Mouse (Mus musculus) c-Kit-positive CD71-positive TER-119-negative erythroid progenitor cells, embryonic 14.5 days (primary cell): ENCODE measurements around the gene Retreg3.
"Not testable (repeated sequence)": the region's sequence is repeated elsewhere in the genome, so short reads cannot be mapped to it uniquely, and the experiment has no call there.

Source experiments
- DNase-seq: peaks from one replicate; pipeline ENCODE4 v3.0.0-alpha.2; 2013; ENCODE audit warnings: low read depth

Retreg3 gene

GRCm38 (mm10) chr11:101119761-101120544 is at the start of gene Retreg3, which contains the start of gene Tubg1:
Gene Retreg3, minus strand, starts transcription at chr11:101119893.
Gene Tubg1, plus strand, starts transcription at chr11:101119938.
- DNase-seq: peak; percentile 98

- DNase-seq: no peak
Measured at GRCm38 (mm10) chr11:101168301-101168980, 48.7 kb upstream of the Retreg3 start.

- DNase-seq: no peak
Measured at GRCm38 (mm10) chr11:101167963-101168300, 48.2 kb upstream of the Retreg3 start.

- no peak for DNase-seq
Measured at GRCm38 (mm10) chr11:101167211-101167962, 47.7 kb upstream of the Retreg3 start.

GRCm38 (mm10) chr11:101166357-101166756 is 46.7 kb upstream of the Retreg3 start:
- DNase-seq: no peak

GRCm38 (mm10) chr11:101164677-101165580 is 45.2 kb upstream of the Retreg3 start:
- no peak for DNase-seq

GRCm38 (mm10) chr11:101164351-101164665 is 44.6 kb upstream of the Retreg3 start:
- DNase-seq: no peak

- DNase-seq: no peak
Measured at GRCm38 (mm10) chr11:101163476-101164350, 44.0 kb upstream of the Retreg3 start.

- no peak for DNase-seq
Measured at GRCm38 (mm10) chr11:101162772-101163171, 43.1 kb upstream of the Retreg3 start.

- DNase-seq: no peak
Measured at GRCm38 (mm10) chr11:101162301-101162700, 42.6 kb upstream of the Retreg3 start.

GRCm38 (mm10) chr11:101161551-101161950 is 41.9 kb upstream of the Retreg3 start:
- DNase-seq: no peak

GRCm38 (mm10) chr11:101160981-101161505 is 41.4 kb upstream of the Retreg3 start:
- not testable (repeated sequence) for DNase-seq

- DNase-seq: not testable (repeated sequence)
Measured at GRCm38 (mm10) chr11:101160151-101160550, 40.5 kb upstream of the Retreg3 start.

GRCm38 (mm10) chr11:101155728-101156371 is 36.2 kb upstream of the Retreg3 start, which contains the start of gene Tubg2:
Gene Tubg2, plus strand, starts transcription at chr11:101155907.
- DNase-seq: no peak

- DNase-seq: no peak
Measured at GRCm38 (mm10) chr11:101155151-101155550, 35.5 kb upstream of the Retreg3 start.

GRCm38 (mm10) chr11:101154648-101155047 is 35.0 kb upstream of the Retreg3 start:
- DNase-seq: no peak

GRCm38 (mm10) chr11:101152825-101153224 is 33.1 kb upstream of the Retreg3 start:
- no peak for DNase-seq

- no peak for DNase-seq
Measured at GRCm38 (mm10) chr11:101151063-101151462, 31.4 kb upstream of the Retreg3 start.

- no peak for DNase-seq
Measured at GRCm38 (mm10) chr11:101149178-101150105, 29.7 kb upstream of the Retreg3 start.
